Mouse (Mus musculus): ENCODE data around the gene Sun2.

Sun2 gene

DNA sequence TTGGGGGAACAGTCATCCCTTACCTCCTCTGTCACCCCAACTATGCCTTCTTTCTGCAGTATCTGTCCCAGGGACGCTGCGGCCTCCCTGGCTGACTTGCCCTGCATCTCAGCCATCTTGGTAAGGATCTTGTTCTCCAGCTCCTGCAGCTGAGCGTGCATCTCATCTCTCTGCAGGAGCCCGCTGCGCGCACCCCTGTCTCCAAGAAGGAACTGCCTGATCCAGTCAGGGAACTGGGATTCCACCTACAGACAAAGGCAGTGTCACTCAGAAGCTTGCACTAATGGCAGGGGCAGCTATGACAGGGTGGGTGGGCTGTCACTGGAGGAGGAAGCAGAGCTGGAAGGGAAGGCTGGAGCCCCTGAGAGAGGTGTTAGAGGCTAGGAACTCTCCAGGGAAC is 14.5 kb downstream of the Sun2 start:
- CTCF ChIA-PET = no interaction called here

DNA sequence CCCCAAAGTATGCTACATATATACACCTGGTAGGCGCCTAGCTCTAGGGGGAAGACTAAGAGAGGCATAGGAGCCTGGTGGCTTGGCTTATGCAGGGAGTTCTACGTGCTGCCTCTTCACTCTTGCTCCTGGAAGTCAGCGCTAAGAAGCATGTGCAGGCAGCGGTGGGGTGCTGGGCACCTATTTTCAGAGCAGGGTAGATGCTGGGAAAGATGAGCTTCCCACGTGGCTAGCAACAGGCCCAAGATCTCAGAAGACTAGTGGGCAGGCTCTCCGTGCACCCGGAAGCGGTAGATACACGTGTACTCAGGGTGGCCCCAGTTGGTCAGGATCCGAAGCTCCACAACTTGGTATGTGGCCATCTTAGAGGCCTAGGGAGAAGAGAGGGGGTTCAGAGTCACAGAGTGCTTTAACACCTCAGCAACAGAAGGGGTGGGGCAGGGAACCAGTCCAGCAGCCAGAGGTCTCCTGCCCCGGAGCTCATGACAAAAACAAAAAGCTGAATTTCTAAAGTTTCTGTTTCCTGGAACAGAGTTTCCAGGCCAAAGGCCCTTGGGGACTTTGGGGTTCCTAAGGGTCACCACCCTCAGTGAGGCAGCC is 17.0 kb downstream of the Sun2 start:
- CTCF ChIA-PET = interaction anchor here (1.5 kb wide), 1 partner anchor 27 kb away, joined by 4 read pairs; no protein-coding TSS in a partner anchor

DNA sequence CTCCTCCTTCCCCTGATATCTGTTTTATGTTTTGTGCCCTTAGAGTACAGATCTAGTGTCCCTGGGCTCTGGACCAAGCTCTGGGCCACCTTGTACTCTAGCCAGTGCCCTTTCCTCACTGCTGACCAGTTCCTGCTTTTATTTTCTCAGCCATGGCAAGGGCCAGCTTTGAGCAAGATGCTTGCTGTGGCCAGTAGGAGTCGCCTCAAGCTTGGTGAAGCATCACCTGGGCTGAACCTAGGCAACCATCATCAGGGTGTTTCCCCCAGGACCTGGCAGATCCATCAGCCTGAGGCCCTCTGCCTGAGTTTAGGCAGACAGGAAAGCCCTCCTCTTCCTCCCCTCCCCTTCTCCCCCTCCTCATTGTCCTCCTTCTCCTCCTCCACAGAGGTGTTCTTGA is 18.9 kb downstream of the Sun2 start:
- CTCF ChIA-PET = interaction anchor here (0.5 to 0.6 kb wide), 2 partner anchors 23 to 212 kb away, joined by 3 to 4 read pairs; no protein-coding TSS in a partner anchor

DNA sequence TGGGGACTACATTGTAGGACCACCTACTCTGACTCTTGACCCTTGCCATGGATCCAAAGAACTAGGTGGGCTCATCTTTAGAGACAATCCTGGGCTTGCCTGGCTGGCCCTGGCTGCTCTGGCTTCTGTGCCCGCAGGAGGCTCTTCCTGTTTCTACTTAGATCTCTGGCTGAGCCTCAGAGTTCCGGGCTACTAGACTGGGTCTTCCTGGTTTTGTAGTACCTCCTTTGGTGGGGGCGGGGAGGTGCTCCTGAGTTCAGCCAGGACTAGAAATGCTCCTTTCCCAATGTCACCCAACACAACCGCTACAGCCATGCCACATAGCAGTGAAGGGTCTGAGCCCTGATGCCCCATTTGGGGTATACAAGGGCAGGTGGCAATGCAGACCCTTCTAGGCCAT is 21.5 kb downstream of the Sun2 start:
- CTCF ChIA-PET = no interaction called here

- CTCF ChIA-PET = no interaction called here
Observed at GRCm38 (mm10) chr15:79720267-79720666, 22.1 kb downstream of the Sun2 start.

GRCm38 (mm10) chr15:79716710-79717109 is 25.6 kb downstream of the Sun2 start:
- CTCF ChIA-PET = interaction anchor here (0.9 kb wide), 1 partner anchor 20 kb away, joined by 3 read pairs; no protein-coding TSS in a partner anchor

DNA sequence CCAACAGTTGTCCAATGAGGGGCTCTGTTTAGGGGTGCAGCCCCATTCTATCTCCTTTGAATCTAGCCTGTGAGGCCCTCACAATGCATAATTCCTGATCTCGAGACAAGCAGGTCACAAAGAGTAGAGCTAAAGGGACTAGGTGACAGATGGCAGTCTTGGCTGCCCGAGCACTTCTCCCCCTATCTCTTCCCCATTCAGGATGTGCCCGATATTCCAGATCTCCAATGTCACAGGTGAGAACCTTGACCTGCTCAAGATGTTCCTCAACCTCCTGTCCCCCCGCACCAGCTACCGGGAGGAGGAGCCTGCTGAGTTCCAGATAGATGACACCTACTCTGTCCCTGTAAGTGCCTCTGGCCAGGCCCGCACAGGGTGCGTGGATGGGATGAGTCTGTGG is 26.7 kb downstream of the Sun2 start:
- CTCF ChIA-PET = no interaction called here

- CTCF ChIA-PET = no interaction called here
Observed at GRCm38 (mm10) chr15:79708229-79708822, 34.0 kb downstream of the Sun2 start.

DNA sequence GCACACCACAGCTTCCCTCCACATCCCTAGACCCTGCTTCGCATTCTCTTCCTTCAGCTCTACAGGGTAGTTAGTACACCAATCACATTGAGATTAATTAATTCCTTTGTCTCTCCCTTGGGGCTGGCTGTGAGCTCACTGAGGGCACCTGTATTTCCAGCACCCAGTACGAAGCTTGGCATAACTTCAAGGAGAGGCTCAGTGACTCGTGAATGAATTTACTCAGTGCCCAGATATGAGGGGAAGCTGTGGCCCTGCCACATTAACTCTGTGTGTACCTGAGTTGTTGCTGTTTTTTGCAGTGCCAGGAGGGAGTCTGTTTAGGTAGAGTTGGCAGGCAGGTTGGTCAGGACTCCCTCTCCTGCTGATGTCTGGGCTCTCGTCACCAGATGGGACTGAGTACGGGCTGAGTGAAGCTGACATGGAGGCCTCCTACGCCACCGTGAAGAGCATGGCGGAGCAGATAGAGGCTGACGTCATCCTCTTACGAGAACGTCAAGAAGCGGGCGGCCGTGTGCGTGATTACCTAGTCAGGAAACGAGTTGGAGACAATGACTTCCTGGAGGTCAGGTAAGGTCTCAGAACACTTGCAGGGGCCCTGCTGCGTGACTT is 35.6 kb downstream of the Sun2 start:
- CTCF ChIA-PET = no interaction called here

DNA sequence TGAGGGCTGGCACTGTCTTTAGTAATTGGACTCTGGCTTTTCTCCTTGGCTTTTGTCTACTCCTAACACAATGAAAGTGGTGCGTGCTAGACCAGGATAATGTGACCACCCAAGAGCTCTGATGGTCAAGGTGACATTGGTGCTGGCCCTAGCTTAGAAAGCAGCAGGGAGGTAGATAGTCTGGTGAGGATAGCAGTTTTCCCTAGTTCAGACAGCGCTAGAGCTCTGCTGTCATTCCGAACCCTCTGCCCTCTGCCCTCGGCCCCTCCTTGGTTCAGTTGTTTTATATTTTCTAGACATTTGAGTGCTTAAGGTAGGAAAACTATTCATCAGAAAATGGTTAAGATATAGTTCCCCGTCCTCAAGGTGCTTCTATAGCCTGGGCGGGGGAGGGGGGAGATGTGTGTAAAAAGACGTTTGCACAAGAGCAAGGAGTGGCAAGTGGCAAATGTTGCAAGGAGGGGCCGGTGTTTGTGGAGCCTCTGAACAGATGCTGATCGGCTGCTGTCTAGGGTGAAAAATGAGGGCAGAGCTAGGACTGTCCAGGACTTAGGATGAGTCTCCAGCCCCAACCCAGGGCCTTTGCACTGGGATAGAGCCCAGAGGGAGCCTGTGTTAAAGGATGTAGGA is 44.7 kb downstream of the Sun2 start:
- CTCF ChIA-PET = interaction anchor here (1.2 kb wide), 1 partner anchor 19 kb away, joined by 3 read pairs; no protein-coding TSS in a partner anchor

GRCm38 (mm10) chr15:79697011-79697410 is 45.3 kb downstream of the Sun2 start:
- CTCF ChIA-PET = interaction anchor here (1.2 kb wide), 1 partner anchor 20 kb away, joined by 3 read pairs; no protein-coding TSS in a partner anchor

GRCm38 (mm10) chr15:79696508-79696907 is 45.8 kb downstream of the Sun2 start:
- CTCF ChIA-PET = interaction anchor here (1.2 kb wide), 1 partner anchor 20 kb away, joined by 3 read pairs; no protein-coding TSS in a partner anchor

DNA sequence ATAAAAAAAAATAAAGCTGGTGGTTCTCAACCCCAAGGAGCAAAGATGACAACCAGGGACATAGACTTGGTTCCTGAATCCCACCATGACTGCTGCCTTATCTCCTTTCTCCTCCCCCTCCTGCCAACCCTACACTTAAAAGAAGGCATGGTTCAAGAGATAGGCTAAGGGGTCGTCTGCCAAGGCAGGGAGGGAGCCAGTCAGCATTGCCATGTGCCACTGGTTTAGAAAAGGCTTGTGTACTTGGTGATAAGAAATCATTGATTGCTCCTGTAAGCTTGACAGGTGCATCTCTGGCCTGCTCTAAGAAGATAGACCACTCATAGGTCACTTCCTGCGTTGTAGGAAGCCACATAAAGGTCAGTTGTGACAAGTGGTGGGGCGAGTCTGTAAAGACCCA is 46.8 kb downstream of the Sun2 start:
- CTCF ChIA-PET = no interaction called here

DNA sequence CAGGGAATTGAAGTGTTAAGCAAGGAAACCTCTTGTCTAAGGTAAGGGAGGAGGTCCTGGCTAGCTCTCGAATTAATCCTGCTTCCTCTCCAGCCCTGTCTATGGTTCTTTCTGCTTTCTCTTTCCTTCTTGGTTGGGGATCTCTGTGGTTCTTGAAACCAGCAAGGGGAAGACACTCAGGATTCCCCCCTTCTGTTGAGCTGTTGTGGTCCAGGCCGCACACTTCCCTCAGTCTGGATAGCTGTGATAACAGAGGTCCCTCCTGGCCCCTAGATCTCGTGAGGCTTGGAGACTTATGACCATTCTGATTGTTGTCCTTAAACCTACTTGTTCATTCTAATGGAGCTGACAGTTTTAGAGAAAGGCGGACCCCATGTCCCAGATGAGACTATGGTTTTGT is 47.8 kb downstream of the Sun2 start:
- CTCF ChIA-PET = no interaction called here

DNA sequence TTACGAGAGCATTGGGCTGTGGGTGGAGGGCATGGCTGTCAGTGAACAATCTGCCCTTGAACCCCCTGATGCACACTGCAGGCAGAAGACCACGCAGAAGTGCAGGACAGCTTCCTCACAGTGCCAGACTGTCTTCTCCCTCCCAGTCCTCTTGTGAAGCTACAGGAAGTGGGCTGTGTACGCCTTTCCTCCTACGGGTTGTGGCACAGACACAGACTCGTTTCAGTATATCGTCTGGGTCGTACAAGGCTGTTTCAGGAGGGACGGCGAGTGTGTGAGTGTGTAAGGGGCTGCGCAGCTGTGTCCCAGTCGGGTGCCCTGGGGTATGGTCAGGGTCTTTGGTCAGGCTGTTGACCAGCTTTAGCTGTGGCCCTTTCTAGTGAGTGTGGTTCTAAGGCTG is 48.6 kb downstream of the Sun2 start:
- CTCF ChIA-PET = no interaction called here

GRCm38 (mm10) chr15:79692334-79692733 is 50.0 kb downstream of the Sun2 start:
- CTCF ChIA-PET = no interaction called here

DNA sequence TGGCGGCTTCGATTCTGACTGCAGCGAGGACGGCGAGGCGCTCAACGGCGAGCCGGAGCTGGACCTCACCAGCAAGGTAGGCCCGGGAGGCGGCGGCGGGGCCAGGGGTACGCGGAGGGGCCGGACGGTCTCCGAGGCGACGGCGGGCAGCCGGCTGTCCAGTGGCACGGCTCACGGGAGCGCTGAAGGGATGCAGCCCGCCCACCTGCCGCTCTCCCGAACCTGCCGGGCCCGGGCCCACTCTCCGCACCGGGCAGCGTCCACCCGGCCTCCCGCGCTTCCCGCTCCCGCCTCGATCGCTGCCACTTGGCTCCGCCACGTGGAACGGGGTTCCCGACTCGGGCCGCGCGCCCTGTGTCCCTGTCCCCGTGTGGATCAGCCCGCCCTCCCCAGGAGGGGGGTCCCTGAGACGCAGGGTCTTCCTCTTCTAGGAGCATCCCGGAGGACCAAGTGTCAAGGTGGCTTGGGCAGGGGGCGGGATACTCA is 51.3 kb downstream of the Sun2 start:
- CTCF ChIA-PET = no interaction called here

DNA sequence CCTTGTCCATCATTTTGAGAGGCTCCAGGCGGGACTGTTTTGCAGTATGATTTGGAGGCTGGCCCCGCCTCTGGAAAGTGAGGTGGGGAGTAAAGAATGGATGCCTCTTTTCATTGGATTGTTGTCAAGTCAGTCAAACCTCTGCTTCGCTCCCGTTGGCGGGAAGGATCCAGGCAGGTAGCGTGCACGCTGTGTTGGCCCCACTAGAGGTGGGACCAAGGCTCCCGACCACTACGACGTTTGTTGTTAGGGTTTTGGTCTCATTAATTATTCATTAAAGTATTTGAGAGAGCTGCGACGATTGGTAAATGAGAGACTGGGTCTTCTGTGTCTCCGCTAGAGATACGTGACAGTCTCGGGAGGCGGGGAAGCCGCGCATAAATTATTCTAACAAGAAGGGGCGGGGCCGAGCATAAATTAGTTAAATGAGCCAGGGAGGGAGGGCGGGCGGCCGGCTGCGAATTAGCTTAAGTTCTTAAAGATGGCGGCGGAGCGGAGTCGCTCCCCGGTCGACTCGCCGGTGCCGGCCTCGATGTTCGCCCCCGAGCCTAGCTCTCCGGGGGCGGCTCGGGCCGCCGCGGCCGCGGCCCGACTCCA is 51.8 kb downstream of the Sun2 start, which contains the start of gene Gtpbp1:
Gene Gtpbp1, plus strand, starts transcription at position 420 of the 597 bp plus-strand sequence.
- CTCF ChIA-PET = no interaction called here

- CTCF ChIA-PET = no interaction called here
Observed at GRCm38 (mm10) chr15:79689662-79690425, 52.5 kb downstream of the Sun2 start.

- CTCF ChIA-PET = no interaction called here
Observed at GRCm38 (mm10) chr15:79688268-79688956, 53.9 kb downstream of the Sun2 start.

Measured in spleen, embryonic (tissue).